Mouse (Mus musculus) naive thymus-derived CD4-positive, alpha-beta T cell, adult 5 months (primary cell): ENCODE measurements around the gene Ubl5. TPM values are rescaled to one million over a fixed set of nuclear protein-coding genes. Genes with fewer than 3 reads are reported as not detected.

Experiments
- polyA plus RNA-seq: library from polyadenylated mRNA; unstranded; fragments of 100-300 nt; shearing (Covaris generic); gene quantifications from one replicate; pipeline ENCODE4 v1.2.1, GENCODE M21; 2017

Gene Ubl5
- 383 TPM for polyA plus RNA-seq

GRCm38 (mm10) chr9:20642101-20642895, at the start of gene Ubl5:
Gene Ubl5, plus strand, starts transcription at chr9:20642878.

GRCm38 (mm10) chr9:20644360-20645081, 1.8 kb downstream of the Ubl5 start, which contains the start of gene Fbxl12:
Gene Fbxl12, minus strand, starts transcription at chr9:20644767.

GRCm38 (mm10) chr9:20651602-20652259, 9.1 kb downstream of the Ubl5 start, which contains the start of gene Pin1:
Gene Pin1, plus strand, starts transcription at chr9:20652095.

Other genes with a start within 250 kb of the Ubl5 start
- gene Zfp26, start 182.7 kb upstream of the Ubl5 start, polyA plus RNA-seq, result 26.6 TPM
- 6.2 TPM for gene Zfp426, start 150.1 kb upstream of the Ubl5 start, polyA plus RNA-seq
- 40.5 TPM for gene Zfp266, start 121.5 kb upstream of the Ubl5 start, polyA plus RNA-seq
- 10.8 TPM for gene Zfp846, start 61.6 kb upstream of the Ubl5 start, polyA plus RNA-seq
- 108 TPM for gene Fbxl12, start 1.9 kb downstream of the Ubl5 start, polyA plus RNA-seq
- 21.8 TPM for gene Pin1, start 9.2 kb downstream of the Ubl5 start, polyA plus RNA-seq
- gene Olfm2, start 103.5 kb downstream of the Ubl5 start, polyA plus RNA-seq, result 0.31 TPM
- gene Col5a3, start 172.2 kb downstream of the Ubl5 start, polyA plus RNA-seq, result not detected
- gene Rdh8, start 175.6 kb downstream of the Ubl5 start, polyA plus RNA-seq, result not detected
- 25.8 TPM for gene A230050P20Rik, start 225.8 kb downstream of the Ubl5 start, polyA plus RNA-seq
- gene Angptl6, start 236.8 kb downstream of the Ubl5 start, polyA plus RNA-seq, result 5.3 TPM
- gene Ppan, start 245.3 kb downstream of the Ubl5 start, polyA plus RNA-seq, result 106 TPM